ENCODE assay signal across 16 mouse cellular contexts in genomic region chr4:131066186-131066939, GRCm38 (mm10).
DNase-seq lines count a peak whose midpoint lies in the region; ATAC-seq and TF ChIP-seq lines count a peak whose summit lies in the region.
"Had no signal": no experiment of that assay in that cellular context is flagged by ENCODE, and none has a peak within 500 bp of the region (broad histone marks: within the 10 kb centered on the region; RNA-seq: fewer than 3 reads in every experiment).

No protein-coding gene starts in this region.

- peak; percentile 90 for ATAC-seq in forebrain, embryonic 15.5 days (replicated peaks)
- ATAC-seq in hindbrain, postnatal 0 days: peak; percentile 66; the same call in 1 of the 2 replicates
- ATAC-seq in midbrain, embryonic 16.5 days: peak; percentile 93

- H3K4me1 ChIP-seq in forebrain, embryonic 15.5 days: peaks cover 18% of the 10 kb centered on the region
- H3K4me1 ChIP-seq in hindbrain, postnatal 0 days (ENCODE audit: insufficient read depth, low read length): 0 out of 2 replicates have a peak, but pooled peaks cover 4% of the 10 kb centered on the region
- H3K4me1 ChIP-seq in midbrain, embryonic 16.5 days (ENCODE audit: control insufficient read depth, insufficient read depth, low read length): peaks cover 7% of the 10 kb centered on the region
- H3K4me1 ChIP-seq: embryonic facial prominence, embryonic 15.5 days had no signal

- H3K4me3 ChIP-seq in forebrain, embryonic 15.5 days: no peak overlapping the region
- no peak overlapping the region for H3K4me3 ChIP-seq in hindbrain, postnatal 0 days (ENCODE audit: low read length)
- H3K4me3 ChIP-seq in midbrain, embryonic 16.5 days (ENCODE audit: low read depth, low read length): no peak overlapping the region
- H3K4me3 ChIP-seq: embryonic facial prominence, embryonic 15.5 days; limb, embryonic 13.5 days had no signal

- H3K9me3 ChIP-seq in forebrain, embryonic 15.5 days: no peaks in the 10 kb centered on the region
- H3K9me3 ChIP-seq in hindbrain, postnatal 0 days (ENCODE audit: low read length): no peaks in the 10 kb centered on the region
- no peaks in the 10 kb centered on the region for H3K9me3 ChIP-seq in midbrain, embryonic 16.5 days (replicated peaks; ENCODE audit: control insufficient read depth, low read length, poor library complexity, severe bottlenecking)
- H3K9me3 ChIP-seq: embryonic facial prominence, embryonic 15.5 days; limb, embryonic 13.5 days had no signal

- no peak overlapping the region for H3K4me2 ChIP-seq in forebrain, embryonic 15.5 days (replicated peaks)
- H3K4me2 ChIP-seq in hindbrain, postnatal 0 days (ENCODE audit: low read depth, low read length): no peak overlapping the region
- no peak overlapping the region for H3K4me2 ChIP-seq in midbrain, embryonic 16.5 days (ENCODE audit: low read length)
- H3K4me2 ChIP-seq: embryonic facial prominence, embryonic 15.5 days; limb, embryonic 13.5 days had no signal

- DNase-seq in embryo, embryonic 11 days: peak; percentile 57
- peak; percentile 63 for DNase-seq in hindbrain, postnatal 0 days (ENCODE audit: low spot score)
- DNase-seq in kidney, adult 11 months: no peak
- DNase-seq in kidney, postnatal 25 days: no peak
- no peak for DNase-seq in frontal cortex, postnatal 25 days (ENCODE audit: low spot score in 2 of 2)
- DNase-seq in frontal cortex, adult 2 months (ENCODE audit: extremely low spot score in 1 of 2, low spot score in 1 of 2): no peak
- DNase-seq: adrenal gland, postnatal 10 days; B cell, adult 2 months; cerebellum, postnatal 10 days; heart, adult 11 months; kidney, postnatal 10 days; lung, postnatal 36 days had no signal

- H3K9ac ChIP-seq in forebrain, embryonic 15.5 days (replicated peaks): no peak overlapping the region
- H3K9ac ChIP-seq in hindbrain, postnatal 0 days (replicated peaks; ENCODE audit: low read length): no peak overlapping the region
- H3K9ac ChIP-seq in midbrain, embryonic 16.5 days (ENCODE audit: low read depth, low read length): no peak overlapping the region
- H3K9ac ChIP-seq: embryonic facial prominence, embryonic 15.5 days; limb, embryonic 13.5 days had no signal

- H3K27me3 ChIP-seq in forebrain, embryonic 15.5 days: no peaks in the 10 kb centered on the region
- no peaks in the 10 kb centered on the region for H3K27me3 ChIP-seq in hindbrain, postnatal 0 days (ENCODE audit: insufficient read depth, low read length)
- H3K27me3 ChIP-seq in midbrain, embryonic 16.5 days (ENCODE audit: control insufficient read depth, insufficient read depth, low read depth, low read length): no peaks in the 10 kb centered on the region
- H3K27me3 ChIP-seq: embryonic facial prominence, embryonic 15.5 days; limb, embryonic 13.5 days had no signal

- H3K36me3 ChIP-seq in forebrain, embryonic 15.5 days: no peaks in the 10 kb centered on the region
- no peaks in the 10 kb centered on the region for H3K36me3 ChIP-seq in hindbrain, postnatal 0 days (ENCODE audit: insufficient read depth, low read length)
- H3K36me3 ChIP-seq in midbrain, embryonic 16.5 days (ENCODE audit: control insufficient read depth, insufficient read depth, low read length): no peaks in the 10 kb centered on the region
- H3K36me3 ChIP-seq: embryonic facial prominence, embryonic 15.5 days; limb, embryonic 13.5 days had no signal

- TF ChIP-seq CTCF in hindbrain, postnatal 0 days (IDR thresholded peaks at IDR 0.05; ENCODE audit: low read depth): no peak

- peak overlapping the region; percentile 65 for H3K27ac ChIP-seq in forebrain, embryonic 15.5 days (replicated peaks)
- no peak overlapping the region for H3K27ac ChIP-seq in hindbrain, postnatal 0 days
- H3K27ac ChIP-seq in midbrain, embryonic 16.5 days (ENCODE audit: low read length): peak overlapping the region; percentile 60
- H3K27ac ChIP-seq: embryonic facial prominence, embryonic 15.5 days; limb, embryonic 13.5 days had no signal

- WGBS in forebrain, embryonic 15.5 days: 10% methylated on average over 8 of the region's 8 CpGs
- 22% methylated on average over 8 of the region's 8 CpGs for WGBS in hindbrain, postnatal 0 days
- 13% methylated on average over 8 of the region's 8 CpGs for WGBS in midbrain, embryonic 16.5 days

Comparison
In these comparisons a context has a peak if more than half of its experiments do, and no peak if none do; other contexts are left out.
1. DNase-seq: peak in embryo, embryonic 11 days (single experiment) and hindbrain, postnatal 0 days (single experiment); none in kidney, adult 11 months (single experiment), kidney, postnatal 25 days (0 of 2), frontal cortex, postnatal 25 days (0 of 2) and frontal cortex, adult 2 months (0 of 2).
2. Peak in every context shown above with its lines, with median percentiles within 50 percentile points of each other: ATAC-seq.